Mouse (Mus musculus): ENCODE measurements around the gene Fam222b. TPM values are rescaled to one million over a fixed set of nuclear protein-coding genes. Genes with fewer than 3 reads are reported as not detected.
"Not testable (repeated sequence)": the region's sequence is repeated elsewhere in the genome, so short reads cannot be mapped to it uniquely, and the experiment has no call there.

Gene Fam222b
- polyA plus RNA-seq, 1 experiment from 2014 or later = 5.1 TPM

DNA sequence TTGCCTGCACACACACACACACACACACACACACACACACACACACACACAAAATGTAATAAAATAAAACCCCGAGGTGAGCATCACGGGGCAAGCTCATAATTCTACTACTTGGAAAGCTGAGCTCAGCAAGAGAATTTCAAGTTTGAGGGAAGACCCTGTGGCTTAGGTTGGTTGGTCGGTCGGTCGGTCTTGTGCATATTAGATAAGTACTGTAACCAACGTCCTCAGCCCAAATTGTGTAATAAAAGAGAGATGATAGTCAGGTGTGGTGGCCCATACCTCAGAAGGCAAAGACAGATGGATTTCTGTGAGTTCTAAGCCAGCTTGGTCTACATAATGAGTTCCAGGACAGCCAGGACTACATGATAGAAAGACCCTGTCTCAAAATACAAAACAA, 39.5 kb downstream of the Fam222b start:
- no peak for TF ChIP-seq CTCF (IDR thresholded peaks at IDR 0.05; ENCODE audit: low read depth)
- no peak for TF ChIP-seq EP300 (optimal IDR thresholded peaks at IDR 0.05)
- ATAC-seq (ENCODE audit: low FRiP score, low TSS enrichment) = no peak

DNA sequence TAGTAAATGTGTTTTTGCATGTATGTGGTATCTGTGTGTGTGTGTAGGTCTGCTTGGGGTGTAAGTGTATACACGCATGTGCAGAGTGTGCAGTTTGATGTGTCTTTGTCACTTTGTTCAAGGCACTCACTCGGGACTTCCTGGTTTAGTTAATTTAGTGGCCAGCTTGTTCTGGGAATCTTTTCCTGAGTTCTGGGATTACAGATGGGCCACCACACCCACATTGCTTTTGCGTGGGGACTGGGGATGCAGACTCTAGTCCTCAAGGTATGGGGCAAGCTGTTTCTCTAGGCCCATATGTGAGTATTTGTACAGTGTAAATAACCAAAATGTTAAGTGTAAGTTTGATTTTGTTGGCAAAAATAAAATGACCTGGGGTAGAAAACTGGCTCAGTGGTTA, 39.9 kb downstream of the Fam222b start:
- Histone ChIP-seq H3K4me1 (replicated peaks; ENCODE audit: control insufficient read depth, insufficient read depth) (no peaks in the 10 kb centered on the region), H3K4me3 (ENCODE audit: low read depth, low read length) (no peak overlapping the region), H3K9ac (ENCODE audit: low read length) (no peak overlapping the region), H3K36me3 (ENCODE audit: control insufficient read depth, insufficient read depth, low read length) (no peaks in the 10 kb centered on the region), H3K4me2 (replicated peaks; ENCODE audit: low read depth) (no peak overlapping the region), H3K9me3 (ENCODE audit: control insufficient read depth, low read length) (no peaks in the 10 kb centered on the region), H3K27ac (replicated peaks) (no peak overlapping the region), H3K27me3 (ENCODE audit: control insufficient read depth, insufficient read depth, low read length) (no peaks in the 10 kb centered on the region)
- no peak for ATAC-seq (ENCODE audit: low FRiP score, low TSS enrichment)
- no peak for DNase-seq (ENCODE audit: low spot score)
- 71% methylated on average over 3 of the region's 3 CpGs for WGBS
- TF ChIP-seq EP300 (optimal IDR thresholded peaks at IDR 0.05) = no peak
- TF ChIP-seq CTCF (IDR thresholded peaks at IDR 0.05; ENCODE audit: low read depth) = no peak

More for the DNA sequence above, 39.5 kb downstream of the Fam222b start:
- H3K4me3 ChIP-seq (ENCODE audit: low read depth, low read length) = no peak overlapping the region
- DNase-seq (ENCODE audit: low spot score) = no peak
- H3K36me3 ChIP-seq (ENCODE audit: control insufficient read depth, insufficient read depth, low read length) = no peaks in the 10 kb centered on the region
- no peak overlapping the region for H3K4me2 ChIP-seq (replicated peaks; ENCODE audit: low read depth)
- H3K9ac ChIP-seq (ENCODE audit: low read length) = no peak overlapping the region
- WGBS = 88% methylated on average over 6 of the region's 6 CpGs
- no peaks in the 10 kb centered on the region for H3K4me1 ChIP-seq (replicated peaks; ENCODE audit: control insufficient read depth, insufficient read depth)
- no peaks in the 10 kb centered on the region for H3K27me3 ChIP-seq (ENCODE audit: control insufficient read depth, insufficient read depth, low read length)
- no peak overlapping the region for H3K27ac ChIP-seq (replicated peaks)
- H3K9me3 ChIP-seq (ENCODE audit: control insufficient read depth, low read length) = no peaks in the 10 kb centered on the region

DNA sequence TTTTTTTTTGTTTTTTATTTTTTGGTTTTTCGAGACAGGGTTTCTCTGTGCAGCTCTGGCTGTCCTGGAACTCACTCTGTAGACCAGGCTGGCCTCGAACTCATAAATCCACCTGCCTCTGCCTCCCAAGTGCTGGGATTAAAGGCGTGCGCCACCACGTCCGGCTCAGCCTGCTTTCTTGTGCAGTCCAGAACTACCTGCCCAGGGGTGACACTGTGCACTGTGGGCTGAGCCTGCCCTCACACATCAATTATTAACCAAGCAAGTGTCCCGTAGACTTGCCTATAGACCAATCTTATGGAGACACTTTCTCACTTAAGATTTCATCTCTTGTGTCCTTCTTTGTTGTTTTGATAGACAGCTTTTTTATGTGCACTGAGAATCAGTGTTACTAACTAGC, 40.9 kb downstream of the Fam222b start:
- not testable (repeated sequence) for H3K9ac ChIP-seq (ENCODE audit: low read length); H3K27me3 ChIP-seq (ENCODE audit: control insufficient read depth, insufficient read depth, low read length); H3K4me3 ChIP-seq (ENCODE audit: low read depth, low read length); H3K4me2 ChIP-seq (replicated peaks; ENCODE audit: low read depth); H3K27ac ChIP-seq (replicated peaks); H3K4me1 ChIP-seq (replicated peaks; ENCODE audit: control insufficient read depth, insufficient read depth); ATAC-seq (ENCODE audit: low FRiP score, low TSS enrichment); H3K36me3 ChIP-seq (ENCODE audit: control insufficient read depth, insufficient read depth, low read length); H3K9me3 ChIP-seq (ENCODE audit: control insufficient read depth, low read length)
- WGBS = 77% methylated on average over 7 of the region's 7 CpGs
- DNase-seq (ENCODE audit: low spot score) = peak; percentile 29

DNA sequence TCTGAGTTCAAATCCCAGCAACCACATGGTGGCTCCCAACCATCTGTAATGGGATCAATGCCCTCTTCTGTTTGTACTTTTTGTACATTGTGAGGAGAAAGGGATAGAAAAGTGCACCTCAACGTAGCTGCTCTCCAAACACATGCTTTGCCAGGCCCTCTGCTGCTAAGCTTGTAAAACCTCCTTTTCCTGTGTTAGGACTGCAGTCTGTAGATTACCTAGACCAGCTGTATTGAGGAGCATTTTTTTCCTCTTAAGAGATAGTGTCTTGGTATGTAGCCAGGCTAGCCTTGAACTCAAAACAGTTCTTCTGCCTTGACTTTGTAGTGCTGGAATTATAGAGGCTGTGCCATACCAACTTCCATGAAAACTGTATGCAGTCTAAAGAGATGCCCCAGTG, 41.7 kb downstream of the Fam222b start:
- DNase-seq (ENCODE audit: low spot score) = no peak
- H3K4me3 ChIP-seq (ENCODE audit: low read depth, low read length) = no peak overlapping the region
- 65% methylated on average over 1 of the region's 1 CpGs for WGBS

DNA sequence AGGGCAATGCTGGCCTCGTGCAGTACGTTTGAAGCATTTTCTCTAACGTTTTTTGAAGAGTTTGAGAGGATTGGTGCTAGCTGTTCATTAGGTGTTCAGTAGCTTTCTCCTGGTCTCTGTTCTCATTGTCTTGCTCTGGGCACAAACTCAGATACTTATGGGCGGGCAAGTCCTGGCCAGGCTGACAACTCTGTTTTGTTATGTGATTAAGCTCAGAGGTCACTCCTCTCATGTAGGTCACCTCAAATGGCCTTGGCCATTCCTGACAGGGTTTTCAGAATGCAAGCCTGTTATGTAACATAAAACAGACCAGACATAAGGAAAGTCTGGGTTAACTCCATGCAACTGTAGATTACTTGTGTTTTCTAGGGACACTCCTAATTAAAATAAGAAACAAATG, 43.1 kb downstream of the Fam222b start:
- 77% methylated on average over 4 of the region's 4 CpGs for WGBS
- no peak for DNase-seq (ENCODE audit: low spot score)
- no peaks in the 10 kb centered on the region for H3K4me1 ChIP-seq (replicated peaks; ENCODE audit: control insufficient read depth, insufficient read depth)
- no peaks in the 10 kb centered on the region for H3K27me3 ChIP-seq (ENCODE audit: control insufficient read depth, insufficient read depth, low read length)
- no peak overlapping the region for H3K27ac ChIP-seq (replicated peaks)
- no peak overlapping the region for H3K4me2 ChIP-seq (replicated peaks; ENCODE audit: low read depth)
- H3K9ac ChIP-seq (ENCODE audit: low read length) = no peak overlapping the region
- H3K9me3 ChIP-seq (ENCODE audit: control insufficient read depth, low read length) = no peaks in the 10 kb centered on the region
- H3K4me3 ChIP-seq (ENCODE audit: low read depth, low read length) = no peak overlapping the region
- H3K36me3 ChIP-seq (ENCODE audit: control insufficient read depth, insufficient read depth, low read length) = no peaks in the 10 kb centered on the region
- no peak for ATAC-seq (ENCODE audit: low FRiP score, low TSS enrichment)
- TF ChIP-seq CTCF (IDR thresholded peaks at IDR 0.05; ENCODE audit: low read depth) = no peak
- TF ChIP-seq EP300 (optimal IDR thresholded peaks at IDR 0.05) = no peak

More for the DNA sequence above, 41.7 kb downstream of the Fam222b start:
- ATAC-seq (ENCODE audit: low FRiP score, low TSS enrichment) = no peak
- no peaks in the 10 kb centered on the region for H3K36me3 ChIP-seq (ENCODE audit: control insufficient read depth, insufficient read depth, low read length)
- TF ChIP-seq CTCF (IDR thresholded peaks at IDR 0.05; ENCODE audit: low read depth) = no peak
- TF ChIP-seq EP300 (optimal IDR thresholded peaks at IDR 0.05) = no peak
- H3K4me2 ChIP-seq (replicated peaks; ENCODE audit: low read depth) = no peak overlapping the region
- H3K9ac ChIP-seq (ENCODE audit: low read length) = no peak overlapping the region
- H3K9me3 ChIP-seq (ENCODE audit: control insufficient read depth, low read length) = no peaks in the 10 kb centered on the region
- H3K27me3 ChIP-seq (ENCODE audit: control insufficient read depth, insufficient read depth, low read length) = no peaks in the 10 kb centered on the region
- H3K4me1 ChIP-seq (replicated peaks; ENCODE audit: control insufficient read depth, insufficient read depth) = no peaks in the 10 kb centered on the region
- H3K27ac ChIP-seq (replicated peaks) = no peak overlapping the region

DNA sequence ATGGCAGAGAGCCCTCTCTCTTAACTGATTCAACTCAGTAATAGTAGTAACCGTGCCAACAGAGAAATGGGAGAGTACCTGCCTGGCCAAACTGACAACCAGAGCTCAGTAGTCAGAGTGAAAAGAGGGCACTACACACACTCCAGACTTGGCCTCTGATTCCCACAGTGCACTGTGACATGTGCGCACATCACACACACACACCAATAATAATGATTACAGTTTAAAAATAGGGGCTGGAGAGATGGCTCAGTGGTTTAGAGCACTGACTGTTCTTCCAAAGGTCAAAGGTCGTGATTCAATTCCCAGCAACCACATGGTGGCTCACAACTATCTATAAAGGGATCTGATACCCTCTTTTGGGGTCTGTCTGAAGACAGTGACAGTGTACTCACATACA, 43.6 kb downstream of the Fam222b start:
- no peak overlapping the region for H3K9ac ChIP-seq (ENCODE audit: low read length)
- H3K4me1 ChIP-seq (replicated peaks; ENCODE audit: control insufficient read depth, insufficient read depth) = no peaks in the 10 kb centered on the region
- no peak overlapping the region for H3K4me2 ChIP-seq (replicated peaks; ENCODE audit: low read depth)
- no peak overlapping the region for H3K4me3 ChIP-seq (ENCODE audit: low read depth, low read length)
- TF ChIP-seq CTCF (IDR thresholded peaks at IDR 0.05; ENCODE audit: low read depth) (no peak), EP300 (optimal IDR thresholded peaks at IDR 0.05) (no peak)
- H3K27me3 ChIP-seq (ENCODE audit: control insufficient read depth, insufficient read depth, low read length) = no peaks in the 10 kb centered on the region
- no peak for DNase-seq (ENCODE audit: low spot score)
- WGBS = 89% methylated on average over 3 of the region's 3 CpGs
- no peak for ATAC-seq (ENCODE audit: low FRiP score, low TSS enrichment)
- no peaks in the 10 kb centered on the region for H3K9me3 ChIP-seq (ENCODE audit: control insufficient read depth, low read length)
- no peak overlapping the region for H3K27ac ChIP-seq (replicated peaks)
- no peaks in the 10 kb centered on the region for H3K36me3 ChIP-seq (ENCODE audit: control insufficient read depth, insufficient read depth, low read length)

Measured in stomach, postnatal 0 days (tissue).